Mouse (Mus musculus) ZHBTc4 (cell line): Measurements from ENCODE around the gene Gm960.

Experiments
- DNase-seq: peaks from one replicate; pipeline ENCODE4 v3.0.0-alpha.2; 2011; ENCODE audit warnings: low read depth, low spot score

The Gm960 gene

GRCm38 (mm10) chr19:4698205-4698677, at the start of gene Gm960:
Gene Gm960, minus strand, starts transcription at chr19:4698668.
- DNase-seq: peak; percentile 81

DNA sequence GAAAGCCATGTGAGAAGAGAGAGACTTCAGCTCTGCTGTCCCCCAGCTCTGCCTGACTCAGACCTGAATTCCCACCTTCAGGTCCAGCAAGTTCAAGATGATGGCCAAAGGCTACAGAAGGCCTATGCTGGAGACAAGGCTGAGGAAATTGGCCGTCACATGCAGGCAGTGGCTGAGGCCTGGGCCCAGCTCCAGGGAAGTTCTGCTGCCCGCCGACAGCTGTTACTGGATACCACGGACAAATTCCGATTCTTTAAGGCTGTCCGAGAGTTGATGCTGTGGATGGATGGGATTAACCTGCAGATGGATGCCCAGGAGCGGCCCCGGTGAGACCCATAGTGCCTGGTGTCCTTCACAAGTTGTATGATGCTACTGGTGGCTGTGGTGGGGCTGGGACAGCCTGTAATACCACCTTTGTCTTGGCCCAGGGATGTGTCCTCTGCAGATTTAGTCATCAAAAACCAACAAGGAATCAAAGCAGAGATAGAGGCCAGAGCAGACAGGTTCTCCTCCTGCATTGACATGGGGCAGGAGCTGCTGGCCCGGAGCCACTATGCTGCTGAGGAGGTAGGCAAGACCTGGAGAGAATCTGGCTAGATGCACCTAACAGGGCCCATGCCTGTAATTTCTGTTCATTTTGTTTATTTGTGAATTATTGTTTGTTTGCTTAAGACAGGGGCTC, 49.3 kb upstream of the Gm960 start:
- DNase-seq: no peak

DNA sequence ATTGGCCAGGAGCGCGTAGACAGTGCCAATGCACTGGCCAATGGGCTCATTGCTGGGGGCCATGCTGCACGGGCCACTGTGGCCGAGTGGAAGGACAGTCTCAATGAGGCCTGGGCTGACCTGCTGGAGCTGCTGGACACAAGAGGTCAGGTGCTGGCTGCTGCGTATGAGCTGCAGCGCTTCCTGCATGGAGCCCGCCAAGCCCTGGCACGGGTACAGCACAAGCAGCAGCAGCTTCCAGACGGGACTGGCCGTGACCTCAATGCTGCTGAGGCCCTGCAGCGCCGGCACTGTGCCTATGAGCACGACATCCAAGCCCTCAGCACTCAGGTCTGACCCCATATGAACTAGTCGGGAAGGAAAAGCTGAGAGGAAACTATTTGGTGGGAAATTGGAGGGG, 48.1 kb upstream of the Gm960 start:
- DNase-seq: no peak

- no peak for DNase-seq
Measured at GRCm38 (mm10) chr19:4745681-4746080, 47.2 kb upstream of the Gm960 start.

- DNase-seq: no peak
Measured at GRCm38 (mm10) chr19:4745057-4745456, 46.6 kb upstream of the Gm960 start.

DNA sequence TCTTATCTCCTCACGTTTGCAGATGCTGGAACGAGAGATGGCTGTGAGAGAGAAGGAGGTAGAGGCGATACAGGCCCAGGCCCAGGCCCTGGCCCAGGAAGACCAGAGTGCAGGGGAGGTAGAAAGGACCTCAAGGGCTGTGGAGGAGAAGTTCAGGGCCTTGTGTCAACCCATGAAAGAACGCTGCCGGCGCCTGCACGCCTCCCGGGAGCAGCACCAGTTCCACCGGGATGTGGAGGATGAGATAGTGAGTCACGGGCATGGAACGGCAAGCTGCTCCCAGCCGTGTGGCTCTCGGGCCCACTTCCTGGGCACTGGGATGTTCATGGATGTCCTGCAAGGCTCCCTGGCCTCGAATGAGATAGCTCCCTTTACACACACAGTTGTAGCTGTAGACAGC, 45.6 kb upstream of the Gm960 start:
- DNase-seq: no peak

GRCm38 (mm10) chr19:4743524-4743923, 45.1 kb upstream of the Gm960 start:
- peak; percentile 69 for DNase-seq

DNA sequence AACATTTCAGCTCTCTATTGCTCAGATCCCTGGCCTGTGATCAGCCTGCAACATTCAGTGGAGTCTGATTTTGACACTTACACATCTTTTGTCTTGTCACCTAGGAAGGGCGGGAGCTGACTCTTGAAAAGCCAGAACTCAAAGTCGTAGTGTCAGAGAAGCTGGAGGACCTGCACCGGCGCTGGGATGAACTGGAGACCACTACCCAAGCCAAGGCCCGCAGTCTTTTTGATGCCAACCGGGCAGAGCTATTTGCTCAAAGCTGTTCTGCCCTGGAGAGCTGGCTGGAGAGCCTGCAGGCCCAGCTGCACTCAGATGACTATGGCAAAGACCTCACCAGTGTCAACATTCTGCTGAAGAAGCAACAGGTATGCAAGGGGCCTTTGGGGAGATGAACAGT, 43.8 kb upstream of the Gm960 start:
- no peak for DNase-seq

- no peak for DNase-seq
Measured at GRCm38 (mm10) chr19:4741482-4741881, 43.0 kb upstream of the Gm960 start.

DNA sequence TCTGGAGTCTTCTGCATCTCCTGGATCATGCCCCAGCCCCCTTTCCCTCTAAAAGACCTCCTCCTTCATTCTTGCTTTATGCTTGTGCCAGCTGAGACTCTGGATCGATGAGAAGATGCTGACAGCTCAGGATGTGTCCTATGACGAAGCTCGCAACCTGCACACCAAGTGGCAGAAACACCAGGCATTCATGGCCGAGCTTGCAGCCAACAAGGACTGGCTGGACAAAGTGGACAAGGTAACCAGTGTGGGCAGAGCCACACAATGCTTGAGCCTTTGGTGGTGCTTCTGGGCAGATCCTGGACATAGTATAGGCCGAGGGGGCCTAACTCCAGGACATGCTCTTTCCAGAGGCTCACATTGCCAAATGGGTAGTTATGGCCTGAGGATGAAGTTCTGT, 41.3 kb upstream of the Gm960 start:
- no peak for DNase-seq

DNA sequence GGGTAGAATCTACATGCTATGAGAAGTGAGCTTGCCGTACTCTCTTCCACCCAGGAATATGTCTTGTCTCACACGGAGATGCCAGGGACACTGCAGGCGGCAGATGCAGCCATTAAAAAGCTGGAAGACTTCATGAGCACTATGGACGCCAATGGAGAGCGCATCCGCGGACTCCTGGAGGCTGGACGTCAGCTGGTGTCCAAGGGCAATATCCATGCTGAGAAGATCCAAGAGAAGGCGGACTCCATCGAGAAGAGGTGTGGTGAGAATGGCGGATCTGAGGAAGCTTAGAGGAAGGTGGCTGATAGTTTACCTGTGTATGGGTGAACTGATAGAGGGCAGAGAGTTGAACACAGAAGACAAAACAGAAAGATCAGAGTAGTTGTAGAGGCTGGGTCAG, 40.6 kb upstream of the Gm960 start:
- no peak for DNase-seq

DNA sequence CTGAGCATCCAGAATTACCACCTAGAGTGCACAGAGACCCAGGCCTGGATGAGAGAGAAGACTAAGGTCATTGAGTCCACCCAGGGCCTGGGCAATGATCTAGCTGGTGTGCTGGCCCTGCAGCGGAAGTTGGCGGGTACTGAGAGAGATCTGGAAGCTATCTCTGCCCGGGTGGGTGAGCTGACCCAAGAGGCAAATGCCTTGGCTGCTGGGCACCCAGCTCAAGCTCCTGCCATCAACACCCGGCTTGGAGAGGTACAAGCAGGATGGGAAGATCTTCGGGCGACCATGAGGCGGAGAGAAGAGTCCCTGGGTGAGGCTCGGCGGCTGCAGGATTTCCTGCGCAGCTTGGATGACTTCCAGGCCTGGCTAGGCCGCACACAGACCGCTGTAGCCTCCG, 39.4 kb upstream of the Gm960 start:
- DNase-seq: no peak

- no peak for DNase-seq
Measured at GRCm38 (mm10) chr19:4733052-4733451, 34.6 kb upstream of the Gm960 start.

GRCm38 (mm10) chr19:4729186-4729585, 30.7 kb upstream of the Gm960 start:
- DNase-seq: no peak

GRCm38 (mm10) chr19:4720671-4721244, 22.3 kb upstream of the Gm960 start:
- DNase-seq: peak; percentile 53

DNA sequence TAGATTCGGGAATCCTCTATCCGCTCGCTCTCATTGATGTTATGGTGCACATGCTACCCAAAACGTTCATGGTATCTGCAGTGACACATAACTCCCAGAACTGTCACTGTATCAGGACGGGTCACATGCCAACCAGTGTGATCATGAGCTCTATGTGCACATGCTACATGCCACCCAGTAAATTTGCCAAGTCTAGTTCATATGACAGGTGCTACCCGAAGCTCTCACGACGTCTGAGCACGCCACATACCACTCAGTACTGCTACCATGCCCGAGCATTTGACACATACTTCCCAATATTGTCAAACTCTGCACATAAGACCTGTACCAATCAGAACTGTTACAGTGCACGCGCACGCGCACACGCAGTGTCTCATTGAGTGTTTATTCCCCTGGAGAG, 21.6 kb upstream of the Gm960 start:
- no peak for DNase-seq

GRCm38 (mm10) chr19:4719351-4719764, 20.9 kb upstream of the Gm960 start:
- DNase-seq: peak; percentile 46

GRCm38 (mm10) chr19:4718716-4719115, 20.2 kb upstream of the Gm960 start:
- DNase-seq: no peak

- no peak for DNase-seq
Measured at GRCm38 (mm10) chr19:4717281-4717680, 18.8 kb upstream of the Gm960 start.

- DNase-seq: no peak
Measured at GRCm38 (mm10) chr19:4716756-4717155, 18.3 kb upstream of the Gm960 start.

DNA sequence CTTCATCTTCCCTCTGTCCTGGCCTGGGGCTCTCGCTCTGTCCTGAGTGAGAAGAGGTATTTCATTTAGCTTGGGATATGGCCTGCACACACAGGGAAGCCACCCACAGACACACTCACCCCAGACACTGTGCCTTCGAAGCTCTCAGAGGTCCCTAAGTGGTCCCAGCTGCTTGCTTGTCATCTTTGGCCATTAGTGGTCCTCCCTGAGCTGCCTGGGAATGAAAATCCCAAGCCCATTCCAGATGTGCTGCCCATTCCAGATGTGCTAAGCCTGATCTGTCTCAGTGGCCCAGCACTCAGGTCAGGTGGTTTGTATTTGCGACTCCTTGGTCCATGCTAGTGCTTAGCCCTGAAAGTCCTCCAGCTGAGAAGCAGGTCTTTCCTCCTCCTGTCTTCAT, 15.4 kb upstream of the Gm960 start:
- DNase-seq: no peak

- peak; percentile 17 for DNase-seq
Measured at GRCm38 (mm10) chr19:4712781-4713526, 14.5 kb upstream of the Gm960 start.
